Mouse (Mus musculus): ENCODE measurements around the gene Fbxo27. TPM values are rescaled to one million over a fixed set of nuclear protein-coding genes. Genes with fewer than 3 reads are reported as not detected.

The Fbxo27 gene
- polyA plus RNA-seq, 1 experiment from 2014 or later = 6.3 TPM

DNA sequence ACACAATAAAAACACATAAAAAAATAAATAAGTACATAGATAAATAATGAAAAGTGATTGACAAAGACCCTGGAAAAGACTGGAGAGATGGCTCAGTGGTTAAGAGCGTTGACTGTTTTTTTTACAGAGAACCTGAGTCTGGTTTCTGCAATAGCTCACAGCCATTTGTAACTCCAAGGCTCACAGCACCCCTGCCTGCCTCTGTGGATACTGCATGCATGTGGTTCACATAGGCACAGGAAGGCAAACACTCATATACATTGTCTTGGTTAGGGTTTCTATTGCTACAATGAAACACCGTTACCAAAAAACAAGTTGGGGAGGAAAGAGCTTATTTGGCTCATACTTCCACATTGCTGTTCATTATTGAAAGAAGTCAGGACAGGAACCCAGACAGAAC lies 22.9 kb downstream of the Fbxo27 start:
- 98% methylated on average over 2 of the region's 2 CpGs for WGBS
- no peak overlapping the region for H3K4me2 ChIP-seq (replicated peaks; ENCODE audit: low read depth, low read length)
- ATAC-seq (ENCODE audit: insufficient number of reproducible peaks, insufficient read depth, low FRiP score, low read depth) = no peak

GRCm38 (mm10) chr7:28716590-28717281 lies 24.1 kb downstream of the Fbxo27 start, which contains the start of gene Fbxo17:
Gene Fbxo17 (plus strand): TSS chr7:28716804.
- H3K4me1 ChIP-seq (ENCODE audit: control insufficient read depth, insufficient read depth, low read length) = peaks cover 13% of the 10 kb centered on the region; the same call in 1 of the 2 replicates
- 1% methylated on average over 36 of the region's 36 CpGs for WGBS
- peak; percentile 73 for ATAC-seq (ENCODE audit: insufficient number of reproducible peaks, insufficient read depth, low FRiP score, low read depth)

More for the DNA sequence above, 22.9 kb downstream of the Fbxo27 start:
- no peaks in the 10 kb centered on the region for H3K9me3 ChIP-seq (ENCODE audit: control insufficient read depth, low read depth, low read length)
- H3K4me3 ChIP-seq (ENCODE audit: low read depth, low read length) = no peak overlapping the region
- H3K27me3 ChIP-seq (ENCODE audit: control insufficient read depth, insufficient read depth, low read length) = no peaks in the 10 kb centered on the region
- peaks cover 13% of the 10 kb centered on the region; the same call in 1 of the 2 replicates for H3K4me1 ChIP-seq (ENCODE audit: control insufficient read depth, insufficient read depth, low read length)
- H3K36me3 ChIP-seq (ENCODE audit: control insufficient read depth, insufficient read depth, low read length) = no peaks in the 10 kb centered on the region
- no peak overlapping the region for H3K9ac ChIP-seq (replicated peaks; ENCODE audit: low read depth, low read length)
- no peak overlapping the region for H3K27ac ChIP-seq (ENCODE audit: low read length)

GRCm38 (mm10) chr7:28717726-28718125 lies 25.1 kb downstream of the Fbxo27 start:
- 54% methylated on average over 10 of the region's 10 CpGs for WGBS
- peaks cover 13% of the 10 kb centered on the region; the same call in 1 of the 2 replicates for H3K4me1 ChIP-seq (ENCODE audit: control insufficient read depth, insufficient read depth, low read length)
- H3K9ac ChIP-seq (replicated peaks; ENCODE audit: low read depth, low read length) = no peak overlapping the region
- H3K27me3 ChIP-seq (ENCODE audit: control insufficient read depth, insufficient read depth, low read length) = no peaks in the 10 kb centered on the region
- H3K27ac ChIP-seq (ENCODE audit: low read length) = 0 out of 2 replicates have a peak overlapping the region, but pooled peaks have one; percentile 21
- no peaks in the 10 kb centered on the region for H3K9me3 ChIP-seq (ENCODE audit: control insufficient read depth, low read depth, low read length)
- H3K36me3 ChIP-seq (ENCODE audit: control insufficient read depth, insufficient read depth, low read length) = no peaks in the 10 kb centered on the region
- no peak overlapping the region for H3K4me3 ChIP-seq (ENCODE audit: low read depth, low read length)
- no peak for ATAC-seq (ENCODE audit: insufficient number of reproducible peaks, insufficient read depth, low FRiP score, low read depth)
- H3K4me2 ChIP-seq (replicated peaks; ENCODE audit: low read depth, low read length) = peak overlapping the region; percentile 76; the same call in 1 of the 2 replicates

More at GRCm38 (mm10) chr7:28716590-28717281, 24.1 kb downstream of the Fbxo27 start, which contains the start of gene Fbxo17:
- no peaks in the 10 kb centered on the region for H3K36me3 ChIP-seq (ENCODE audit: control insufficient read depth, insufficient read depth, low read length)
- peak within 1 kb of the TSS; percentile 55; the same call in 1 of the 2 replicates for H3K27ac ChIP-seq (ENCODE audit: low read length)
- no peaks in the 10 kb centered on the region for H3K27me3 ChIP-seq (ENCODE audit: control insufficient read depth, insufficient read depth, low read length)
- H3K4me3 ChIP-seq (ENCODE audit: low read depth, low read length) = peak within 1 kb of the TSS; percentile 43
- H3K9me3 ChIP-seq (ENCODE audit: control insufficient read depth, low read depth, low read length) = no peaks in the 10 kb centered on the region
- peak within 1 kb of the TSS; percentile 45 for H3K9ac ChIP-seq (replicated peaks; ENCODE audit: low read depth, low read length)
- peak within 1 kb of the TSS; percentile 76 for H3K4me2 ChIP-seq (replicated peaks; ENCODE audit: low read depth, low read length)

GRCm38 (mm10) chr7:28719159-28719558 lies 26.5 kb downstream of the Fbxo27 start:
- no peaks in the 10 kb centered on the region for H3K9me3 ChIP-seq (ENCODE audit: control insufficient read depth, low read depth, low read length)
- H3K4me3 ChIP-seq (ENCODE audit: low read depth, low read length) = no peak overlapping the region
- no peak for ATAC-seq (ENCODE audit: insufficient number of reproducible peaks, insufficient read depth, low FRiP score, low read depth)
- no peaks in the 10 kb centered on the region for H3K27me3 ChIP-seq (ENCODE audit: control insufficient read depth, insufficient read depth, low read length)
- no peaks in the 10 kb centered on the region for H3K36me3 ChIP-seq (ENCODE audit: control insufficient read depth, insufficient read depth, low read length)
- peaks cover 13% of the 10 kb centered on the region; the same call in 1 of the 2 replicates for H3K4me1 ChIP-seq (ENCODE audit: control insufficient read depth, insufficient read depth, low read length)
- H3K27ac ChIP-seq (ENCODE audit: low read length) = no peak overlapping the region
- no peak overlapping the region for H3K9ac ChIP-seq (replicated peaks; ENCODE audit: low read depth, low read length)
- WGBS = 42% methylated on average over 4 of the region's 4 CpGs
- H3K4me2 ChIP-seq (replicated peaks; ENCODE audit: low read depth, low read length) = no peak overlapping the region

- Histone ChIP-seq H3K9me3 (ENCODE audit: control insufficient read depth, low read depth, low read length) (no peaks in the 10 kb centered on the region), H3K4me1 (ENCODE audit: control insufficient read depth, insufficient read depth, low read length) (peaks cover 13% of the 10 kb centered on the region; the same call in 1 of the 2 replicates), H3K36me3 (ENCODE audit: control insufficient read depth, insufficient read depth, low read length) (no peaks in the 10 kb centered on the region), H3K4me2 (replicated peaks; ENCODE audit: low read depth, low read length) (no peak overlapping the region), H3K27me3 (ENCODE audit: control insufficient read depth, insufficient read depth, low read length) (no peaks in the 10 kb centered on the region), H3K27ac (ENCODE audit: low read length) (no peak overlapping the region), H3K9ac (replicated peaks; ENCODE audit: low read depth, low read length) (no peak overlapping the region), H3K4me3 (ENCODE audit: low read depth, low read length) (no peak overlapping the region)
- WGBS = 68% methylated on average over 2 of the region's 2 CpGs
- no peak for ATAC-seq (ENCODE audit: insufficient number of reproducible peaks, insufficient read depth, low FRiP score, low read depth)
Measured at GRCm38 (mm10) chr7:28719650-28720049, 27.0 kb downstream of the Fbxo27 start.

- 52% methylated on average over 3 of the region's 3 CpGs for WGBS
- no peaks in the 10 kb centered on the region for H3K27me3 ChIP-seq (ENCODE audit: control insufficient read depth, insufficient read depth, low read length)
- no peak overlapping the region for H3K27ac ChIP-seq (ENCODE audit: low read length)
- H3K4me3 ChIP-seq (ENCODE audit: low read depth, low read length) = no peak overlapping the region
- no peak overlapping the region for H3K9ac ChIP-seq (replicated peaks; ENCODE audit: low read depth, low read length)
- H3K9me3 ChIP-seq (ENCODE audit: control insufficient read depth, low read depth, low read length) = no peaks in the 10 kb centered on the region
- ATAC-seq (ENCODE audit: insufficient number of reproducible peaks, insufficient read depth, low FRiP score, low read depth) = no peak
- no peak overlapping the region for H3K4me2 ChIP-seq (replicated peaks; ENCODE audit: low read depth, low read length)
- H3K4me1 ChIP-seq (ENCODE audit: control insufficient read depth, insufficient read depth, low read length) = peaks cover 13% of the 10 kb centered on the region; the same call in 1 of the 2 replicates
- H3K36me3 ChIP-seq (ENCODE audit: control insufficient read depth, insufficient read depth, low read length) = no peaks in the 10 kb centered on the region
Measured at GRCm38 (mm10) chr7:28720753-28721537, 28.3 kb downstream of the Fbxo27 start.

DNA sequence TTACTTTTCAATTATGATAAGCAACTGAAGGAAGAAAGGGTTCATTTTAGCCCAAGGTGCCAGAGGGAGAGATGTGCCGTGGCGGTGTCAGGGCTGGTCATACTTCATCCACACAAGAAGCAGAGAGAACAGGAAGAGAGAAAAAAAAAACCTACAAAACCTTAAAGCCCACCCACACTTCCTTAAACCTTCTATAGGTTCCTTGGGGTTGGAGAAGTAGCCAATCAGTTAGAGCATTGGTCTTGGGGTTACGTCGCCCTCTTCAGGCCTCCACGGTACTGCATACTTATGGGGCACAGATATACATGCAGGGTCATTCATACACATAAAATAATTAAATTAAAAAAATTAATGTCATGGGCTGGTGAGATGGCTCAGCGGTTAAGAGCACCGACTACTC lies 29.4 kb downstream of the Fbxo27 start:
- ATAC-seq (ENCODE audit: insufficient number of reproducible peaks, insufficient read depth, low FRiP score, low read depth) = no peak
- 92% methylated on average over 7 of the region's 7 CpGs for WGBS

DNA sequence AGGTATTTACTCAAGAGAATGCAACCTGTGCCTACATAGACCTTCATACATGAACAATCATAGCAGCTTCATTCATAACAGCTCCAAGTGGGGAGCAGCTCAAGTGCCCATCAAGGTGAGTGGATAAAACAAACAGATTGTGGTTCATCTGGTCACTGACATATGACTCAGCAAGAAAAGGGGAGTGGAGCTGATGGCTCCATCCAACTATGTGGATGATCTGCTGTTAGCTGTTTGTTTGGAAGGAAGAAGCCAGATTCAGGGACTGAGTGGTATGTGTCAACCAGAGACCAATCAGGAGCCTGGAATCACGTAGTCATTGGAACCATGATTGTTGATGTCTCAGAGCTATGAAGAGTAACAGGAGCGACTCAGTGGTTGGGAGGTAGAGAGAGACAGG lies 32.0 kb downstream of the Fbxo27 start:
- Histone ChIP-seq H3K27me3 (ENCODE audit: control insufficient read depth, insufficient read depth, low read length) (no peaks in the 10 kb centered on the region), H3K36me3 (ENCODE audit: control insufficient read depth, insufficient read depth, low read length) (no peaks in the 10 kb centered on the region), H3K27ac (ENCODE audit: low read length) (no peak overlapping the region), H3K4me1 (ENCODE audit: control insufficient read depth, insufficient read depth, low read length) (no peaks in the 10 kb centered on the region), H3K9me3 (ENCODE audit: control insufficient read depth, low read depth, low read length) (no peaks in the 10 kb centered on the region), H3K4me3 (ENCODE audit: low read depth, low read length) (no peak overlapping the region), H3K9ac (replicated peaks; ENCODE audit: low read depth, low read length) (no peak overlapping the region), H3K4me2 (replicated peaks; ENCODE audit: low read depth, low read length) (no peak overlapping the region)
- no peak for ATAC-seq (ENCODE audit: insufficient number of reproducible peaks, insufficient read depth, low FRiP score, low read depth)
- 93% methylated on average over 2 of the region's 2 CpGs for WGBS

More for the DNA sequence above, 29.4 kb downstream of the Fbxo27 start:
- no peaks in the 10 kb centered on the region for H3K9me3 ChIP-seq (ENCODE audit: control insufficient read depth, low read depth, low read length)
- H3K27me3 ChIP-seq (ENCODE audit: control insufficient read depth, insufficient read depth, low read length) = no peaks in the 10 kb centered on the region
- H3K4me3 ChIP-seq (ENCODE audit: low read depth, low read length) = no peak overlapping the region
- no peaks in the 10 kb centered on the region for H3K36me3 ChIP-seq (ENCODE audit: control insufficient read depth, insufficient read depth, low read length)
- H3K27ac ChIP-seq (ENCODE audit: low read length) = no peak overlapping the region
- no peak overlapping the region for H3K9ac ChIP-seq (replicated peaks; ENCODE audit: low read depth, low read length)
- H3K4me2 ChIP-seq (replicated peaks; ENCODE audit: low read depth, low read length) = no peak overlapping the region
- H3K4me1 ChIP-seq (ENCODE audit: control insufficient read depth, insufficient read depth, low read length) = peaks cover 8% of the 10 kb centered on the region; the same call in 1 of the 2 replicates
